8 mouse cellular contexts compared by ENCODE assay signal in genomic region chr1:180312792-180313311, GRCm38 (mm10). TPM values are rescaled to one million over a fixed set of nuclear protein-coding genes. Genes with fewer than 3 reads are reported as not detected.
DNase-seq lines count a peak whose midpoint lies in the region; ATAC-seq and TF ChIP-seq lines count a peak whose summit lies in the region.

No protein-coding gene starts in this region.

- H3K27me3 ChIP-seq in intestine, postnatal 0 days (replicated peaks; ENCODE audit: control insufficient read depth, insufficient read depth, low read length): no peaks in the 10 kb centered on the region
- H3K27me3 ChIP-seq in neural tube, embryonic 15.5 days (replicated peaks): no peaks in the 10 kb centered on the region

- H3K36me3 ChIP-seq in intestine, postnatal 0 days (ENCODE audit: control insufficient read depth, insufficient read depth): no peaks in the 10 kb centered on the region
- no peaks in the 10 kb centered on the region for H3K36me3 ChIP-seq in neural tube, embryonic 15.5 days

- 50% methylated on average over 6 of the region's 6 CpGs for WGBS in intestine, postnatal 0 days
- WGBS in neural tube, embryonic 15.5 days: 10% methylated on average over 6 of the region's 6 CpGs

- H3K4me3 ChIP-seq in intestine, postnatal 0 days (ENCODE audit: low read depth, low read length): no peak overlapping the region
- no peak overlapping the region for H3K4me3 ChIP-seq in neural tube, embryonic 15.5 days (replicated peaks)

- H3K4me1 ChIP-seq in intestine, postnatal 0 days (replicated peaks; ENCODE audit: control insufficient read depth, insufficient read depth, low read length): no peaks in the 10 kb centered on the region; the same call in 1 of the 2 replicates
- peaks cover 29% of the 10 kb centered on the region for H3K4me1 ChIP-seq in neural tube, embryonic 15.5 days

- no peak overlapping the region for H3K4me2 ChIP-seq in intestine, postnatal 0 days (replicated peaks; ENCODE audit: low read depth)
- H3K4me2 ChIP-seq in neural tube, embryonic 15.5 days: peak overlapping the region; percentile 56

- H3K27ac ChIP-seq in intestine, postnatal 0 days (ENCODE audit: low read depth, low read length): no peak overlapping the region
- H3K27ac ChIP-seq in neural tube, embryonic 15.5 days (replicated peaks): peak overlapping the region; percentile 65

- DNase-seq in adrenal gland, adult (ENCODE audit: inconsistent age in 2 of 2, low spot score in 1 of 2): peak; percentile 85 to 90
- no peak for DNase-seq in adrenal gland, postnatal 4 days (ENCODE audit: low spot score in 2 of 2)
- peak; percentile 45 for DNase-seq in MN1 (ENCODE audit: low spot score)
- peak; percentile 74 for DNase-seq in embryo, embryonic 10.5 days (ENCODE audit: low spot score)
- DNase-seq in heart, adult 18-20 months: peak; percentile 76 to 83
- DNase-seq in layer of hippocampus, adult 11-12 months (ENCODE audit: low spot score): no peak

- no peak for TF ChIP-seq CTCF in intestine, postnatal 0 days (IDR thresholded peaks at IDR 0.05; ENCODE audit: low read depth)

- peak; percentile 31; the same call in 1 of the 2 replicates for ATAC-seq in intestine, postnatal 0 days
- ATAC-seq in neural tube, embryonic 15.5 days (ENCODE audit: low FRiP score): peak; percentile 74

- H3K9me3 ChIP-seq in intestine, postnatal 0 days (ENCODE audit: control insufficient read depth): no peaks in the 10 kb centered on the region
- H3K9me3 ChIP-seq in neural tube, embryonic 15.5 days (replicated peaks): no peaks in the 10 kb centered on the region

- no peak overlapping the region for H3K9ac ChIP-seq in intestine, postnatal 0 days (ENCODE audit: low read depth, low read length)
- no peak overlapping the region for H3K9ac ChIP-seq in neural tube, embryonic 15.5 days (replicated peaks)

RNA-seq across cellular contexts. Expression of gene Itpkb, which starts 17.4 kb away (rescaled TPM):
- total RNA-seq in adrenal gland, postnatal 4 days (2021): 10 to 100 TPM; 73.5 to 77.8 TPM
- 10 to 100 TPM; 36.7 to 51.5 TPM for total RNA-seq in heart, adult 18-20 months (2021)
- 2.3 and 3.4 TPM in 2 replicates for polyA plus RNA-seq in intestine, postnatal 0 days (2015; fragmentation: Nextera tagmentation; extraction: Ambion mirVana)
- 4.1 and 5.3 TPM in 2 replicates for polyA plus RNA-seq in neural tube, embryonic 15.5 days (2015; fragmentation: Nextera tagmentation; extraction: Ambion mirVana)

RNA-seq across cellular contexts. Expression of gene Psen2, which starts 49.6 kb away (rescaled TPM):
- 10 to 100 TPM; 40.2 to 45.4 TPM for total RNA-seq in adrenal gland, postnatal 4 days (2021)
- 10 to 100 TPM; 12.1 to 16.3 TPM for total RNA-seq in heart, adult 18-20 months (2021)
- 12.3 and 14.8 TPM in 2 replicates for polyA plus RNA-seq in intestine, postnatal 0 days (2015; fragmentation: Nextera tagmentation; extraction: Ambion mirVana)
- polyA plus RNA-seq in neural tube, embryonic 15.5 days (2015; fragmentation: Nextera tagmentation; extraction: Ambion mirVana): 16.8 and 19.8 TPM in 2 replicates

Comparison
In these comparisons a context has a peak if more than half of its experiments do, and no peak if none do; other contexts are left out.
1. DNase-seq: peak in adrenal gland, adult (2 of 2), MN1 (single experiment), embryo, embryonic 10.5 days (single experiment) and heart, adult 18-20 months (2 of 2); none in adrenal gland, postnatal 4 days (0 of 2) and layer of hippocampus, adult 11-12 months (single experiment).